Mouse (Mus musculus): ENCODE results near the gene Tmem132a.

GRCm38 (mm10) chr19:10869886-10870527, at the start of gene Tmem132a:
- TF ChIP-seq CTCF (IDR thresholded peaks at IDR 0.05; ENCODE audit: low read depth, low read length) (no peak), GATA1 (IDR thresholded peaks at IDR 0.05; ENCODE audit: borderline replicate concordance, low read length) (no peak), POLR2AphosphoS5 (IDR thresholded peaks at IDR 0.05; ENCODE audit: insufficient replicate concordance, low read depth, low read length) (no peak), TAL1 (conservative IDR thresholded peaks at IDR 0.05; ENCODE audit: low read depth, low read length) (no peak)

Measured in G1E (cell line).